In the genomic region with DNA sequence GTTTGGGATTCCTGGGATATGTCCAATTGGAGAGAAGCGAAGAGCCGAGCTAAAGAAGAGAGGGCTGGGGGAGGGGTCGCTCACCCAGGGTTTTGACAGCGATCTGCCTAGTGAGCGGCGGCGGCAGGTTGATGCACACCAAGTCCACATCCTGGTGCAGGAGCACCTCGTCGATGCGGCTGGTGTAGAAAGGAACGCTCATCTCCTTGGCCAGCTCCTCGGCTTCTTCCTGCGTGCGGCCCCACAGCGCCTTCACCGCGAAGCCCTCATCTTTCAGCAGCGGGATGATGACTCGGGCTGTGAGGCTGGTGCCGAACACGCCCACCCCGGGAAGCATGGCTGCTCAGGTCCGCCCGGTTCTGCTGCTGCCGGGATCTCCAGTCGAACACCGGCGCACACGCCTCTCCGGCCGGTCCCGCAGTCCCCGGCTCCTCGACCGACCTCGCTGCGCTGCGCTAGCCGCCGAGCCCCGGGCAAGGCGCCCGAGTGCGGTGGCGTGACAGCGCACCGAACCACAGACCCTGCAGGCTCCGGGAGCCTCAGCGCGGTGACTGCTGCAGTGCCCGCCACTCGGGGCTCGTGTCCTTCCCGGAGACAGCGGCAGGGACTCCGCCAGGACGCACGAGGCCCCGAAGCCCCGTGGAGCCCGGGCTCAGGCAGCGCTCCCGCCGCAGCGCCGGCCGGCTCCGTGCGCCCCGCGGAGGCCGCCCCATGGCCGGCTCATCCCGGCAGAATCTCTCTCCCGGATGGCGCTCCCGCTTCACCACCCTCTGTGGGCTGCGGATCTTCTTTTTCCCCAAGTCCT, we compare ENCODE assay signal across 8 mouse cellular contexts. TPM values are rescaled to one million over a fixed set of nuclear protein-coding genes. Genes with fewer than 3 reads are reported as not detected.
A peak's percentile ranks its signal among the peaks of the same experiment; 100 is the strongest.
DNase-seq lines count a peak whose midpoint lies in the region; ATAC-seq and TF ChIP-seq lines count a peak whose summit lies in the region.

No protein-coding gene starts in this region.

- peaks cover 2% of the 10 kb centered on the region for H3K4me1 ChIP-seq in ES-Bruce4 (ENCODE audit: control insufficient read depth, insufficient read depth, low read length)
- H3K4me1 ChIP-seq in cerebellum, adult 2 months (ENCODE audit: control insufficient read depth, insufficient read depth, low read length) = peaks cover 11% of the 10 kb centered on the region; the same call in 1 of the 2 replicates
- H3K4me1 ChIP-seq in kidney, adult 2 months (ENCODE audit: control insufficient read depth, insufficient read depth, low read length) = peaks cover 7% of the 10 kb centered on the region; the same call in 1 of the 2 replicates

- H3K27ac ChIP-seq in ES-Bruce4 (ENCODE audit: insufficient read depth, low read length) = no peak overlapping the region
- H3K27ac ChIP-seq in cerebellum, adult 2 months (ENCODE audit: insufficient read depth, low read length) = peak overlapping the region; percentile 87
- H3K27ac ChIP-seq in kidney, adult 2 months (ENCODE audit: insufficient read depth, low read depth, low read length) = peak overlapping the region; percentile 24; the same call in 1 of the 2 replicates

- TF ChIP-seq CTCF in ES-Bruce4 (IDR thresholded peaks at IDR 0.05; ENCODE audit: low read depth, low read length) = no peak
- no peak for TF ChIP-seq CTCF in cerebellum, adult 2 months (IDR thresholded peaks at IDR 0.05; ENCODE audit: borderline replicate concordance, insufficient read depth, low read depth, low read length)
- TF ChIP-seq CTCF in kidney, adult 2 months (conservative IDR thresholded peaks at IDR 0.05; ENCODE audit: insufficient read depth, insufficient read length, low read depth, low read length) = no peak

- no peak for TF ChIP-seq EP300 in ES-Bruce4 (IDR thresholded peaks at IDR 0.05; ENCODE audit: insufficient read depth, low read depth, low read length)

- peak overlapping the region; percentile 80 for H3K9ac ChIP-seq in ES-Bruce4 (ENCODE audit: low read depth, poor library complexity, severe bottlenecking)

- DNase-seq in 3T3-L1 (ENCODE audit: low read depth, low spot score) (peak; percentile 54), adipocyte (ENCODE audit: low spot score) (no peak)
- DNase-seq in cerebellum, adult 2 months = peak in 1 of 2 experiments; percentile 63
- peak; percentile 39 for DNase-seq in kidney, adult 2 months
- DNase-seq in lung, adult 18-20 months = peak; percentile 39 to 44
- peak; percentile 5 for DNase-seq in retina, postnatal 7 days (ENCODE audit: low read depth, low spot score)

- under 1% methylated on average over 78 of the region's 78 CpGs for WGBS in cerebellum, adult 2 months
- WGBS in kidney, adult 2 months = under 1% methylated on average over 78 of the region's 78 CpGs

- peak overlapping the region; percentile 66 for H3K4me3 ChIP-seq in ES-Bruce4 (ENCODE audit: low read depth, low read length)
- H3K4me3 ChIP-seq in cerebellum, adult 2 months (replicated peaks; ENCODE audit: insufficient read depth, low read depth, low read length) = peak overlapping the region; percentile 99
- peak overlapping the region; percentile 64 for H3K4me3 ChIP-seq in kidney, adult 2 months (ENCODE audit: insufficient read depth, low read depth, low read length)

- TF ChIP-seq POLR2A in ES-Bruce4 (IDR thresholded peaks at IDR 0.05; ENCODE audit: insufficient read depth, low read length) = no peak
- TF ChIP-seq POLR2A in cerebellum, adult 2 months (IDR thresholded peaks at IDR 0.05; ENCODE audit: borderline replicate concordance, insufficient read depth, low read length) = no peak
- no peak for TF ChIP-seq POLR2A in kidney, adult 2 months (IDR thresholded peaks at IDR 0.05; ENCODE audit: low read depth, low read length)

- no peaks in the 10 kb centered on the region for H3K27me3 ChIP-seq in ES-Bruce4 (ENCODE audit: control insufficient read depth, insufficient read depth, low read length, poor library complexity, severe bottlenecking)
- H3K27me3 ChIP-seq in cerebellum, adult 2 months (ENCODE audit: control insufficient read depth, insufficient read depth, low read length) = no peaks in the 10 kb centered on the region
- no peaks in the 10 kb centered on the region for H3K27me3 ChIP-seq in kidney, adult 2 months (replicated peaks; ENCODE audit: control insufficient read depth, insufficient read depth, low read length)

- peak; percentile 3; the same call in 1 of the 2 replicates for ATAC-seq in granulocyte monocyte progenitor cell, adult 5-6 weeks (replicated peaks; ENCODE audit: poor library complexity, severe bottlenecking)

- no peaks in the 10 kb centered on the region for H3K36me3 ChIP-seq in ES-Bruce4 (ENCODE audit: control insufficient read depth, insufficient read depth, low read length, poor library complexity, severe bottlenecking)
- H3K36me3 ChIP-seq in kidney, adult 2 months (ENCODE audit: control insufficient read depth, insufficient read depth, low read length) = no peaks in the 10 kb centered on the region

- no peaks in the 10 kb centered on the region for H3K9me3 ChIP-seq in ES-Bruce4 (replicated peaks; ENCODE audit: control insufficient read depth, insufficient read depth, low read length, poor library complexity, severe bottlenecking)

RNA-seq across cellular contexts. Expression of gene Gfod1, which starts 0.6 kb away (rescaled TPM):
- 3.3 and 6.2 TPM in 2 replicates for polyA plus RNA-seq in ES-Bruce4 (2011; ENCODE audit: insufficient read depth, insufficient read length, low read depth, missing spikeins)
- 47.5 and 53.1 TPM in 2 replicates for polyA plus RNA-seq in cerebellum, adult 2 months (2012; rRNA removed)
- total RNA-seq in granulocyte monocyte progenitor cell, adult 5-6 weeks (2014; fragmentation: Nextera tagmentation) = 13.2 and 13.9 TPM in 2 replicates
- 7.5 and 7.8 TPM in 2 replicates for total RNA-seq in granulocyte monocyte progenitor cell, adult 5-6 weeks (2017)
- 1.6 and 2.0 TPM in 2 replicates for polyA plus RNA-seq in kidney, adult 2 months (2012; rRNA removed)
